Mouse (Mus musculus): Measurements from ENCODE around the gene Pcsk1n. TPM values are rescaled to one million over a fixed set of nuclear protein-coding genes. Genes with fewer than 3 reads are reported as not detected.
"Not testable (repeated sequence)": the region's sequence is repeated elsewhere in the genome, so short reads cannot be mapped to it uniquely, and the experiment has no call there.

The Pcsk1n gene
- 4.3 and 6.0 TPM in 2 replicates for polyA plus RNA-seq (2012; rRNA removed)

- no peak for DNase-seq (ENCODE audit: low read depth, low spot score)
- 19% methylated on average over 40 of the region's 40 CpGs for WGBS
These were observed at the start of gene Pcsk1n for GRCm38 (mm10) chrX:7919601-7920383. TSS of gene Pcsk1n (plus strand) at chrX:7919822.

GRCm38 (mm10) chrX:7869826-7870225, 49.8 kb upstream of the Pcsk1n start:
- 59% methylated on average over 3 of the region's 3 CpGs for WGBS
- DNase-seq (ENCODE audit: low read depth, low spot score): no peak

DNA sequence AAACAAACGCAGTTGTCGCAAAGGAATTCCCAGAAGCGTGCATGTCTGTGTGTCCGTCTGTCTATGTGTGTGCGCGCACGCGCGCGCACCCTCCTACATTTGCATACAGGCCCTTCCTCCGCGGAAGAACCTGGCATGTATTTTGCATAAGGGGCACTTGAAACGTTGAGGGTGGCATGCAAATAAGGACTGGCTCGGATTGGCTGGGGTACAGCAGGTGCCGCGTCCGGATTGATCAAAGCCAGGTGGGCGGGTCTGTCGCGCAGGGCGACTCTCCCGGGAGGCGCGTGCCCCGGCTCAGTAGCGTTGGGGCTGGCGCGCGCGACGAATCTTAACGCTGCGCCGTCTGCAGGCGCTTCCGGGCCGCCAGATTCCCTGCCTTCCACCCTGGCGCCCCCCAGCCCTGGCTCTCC, 41.6 kb upstream of the Pcsk1n start, which contains the start of gene Pim2:
Gene Pim2 (plus strand): TSS at position 256 of the 413 bp plus-strand sequence.
- DNase-seq (ENCODE audit: low read depth, low spot score): peak; percentile 40

GRCm38 (mm10) chrX:7878495-7878894, 41.1 kb upstream of the Pcsk1n start:
- DNase-seq (ENCODE audit: low read depth, low spot score): no peak
- 22% methylated on average over 21 of the region's 21 CpGs for WGBS

More for the DNA sequence above, 41.6 kb upstream of the Pcsk1n start, which contains the start of gene Pim2:
- WGBS: 14% methylated on average over 38 of the region's 38 CpGs

DNA sequence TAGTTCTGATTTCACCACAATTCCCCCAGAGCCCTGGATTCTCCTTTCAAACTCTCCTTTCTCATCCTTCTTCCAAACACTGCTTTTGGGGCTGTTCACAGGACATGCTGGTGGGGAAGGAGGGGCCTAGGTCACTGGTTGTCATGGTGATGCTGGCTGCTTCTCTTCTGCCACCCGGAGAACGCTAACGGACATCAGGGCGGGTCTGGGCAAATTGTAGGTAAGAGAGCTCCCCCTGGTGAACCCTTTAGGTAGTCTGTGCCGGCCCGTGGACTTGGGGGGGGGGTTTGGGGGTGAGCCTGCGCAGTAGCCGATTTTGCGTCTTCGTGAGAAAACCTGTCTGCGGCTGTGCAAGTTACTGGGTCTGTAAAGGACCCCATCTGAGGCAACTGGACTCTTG, 39.8 kb upstream of the Pcsk1n start:
- WGBS: 16% methylated on average over 11 of the region's 11 CpGs
- DNase-seq (ENCODE audit: low read depth, low spot score): no peak

GRCm38 (mm10) chrX:7883841-7884567, 35.6 kb upstream of the Pcsk1n start, which contains the start of gene Slc35a2:
TSS of gene Slc35a2 (plus strand) at chrX:7884028.
- WGBS: 15% methylated on average over 43 of the region's 49 CpGs
- peak; percentile 80 for DNase-seq (ENCODE audit: low read depth, low spot score)

- no peak for DNase-seq (ENCODE audit: low read depth, low spot score)
- 30% methylated on average over 13 of the region's 13 CpGs for WGBS
These were observed 21.4 kb upstream of the Pcsk1n start for GRCm38 (mm10) chrX:7898211-7898610.

- peak; percentile 67 for DNase-seq (ENCODE audit: low read depth, low spot score)
- WGBS: 15% methylated on average over 62 of the region's 62 CpGs
These were observed 20.4 kb upstream of the Pcsk1n start, which contains the start of the genes Pqbp1 and Timm17b for GRCm38 (mm10) chrX:7898880-7899874. TSS of gene Pqbp1 (minus strand) at chrX:7899269. TSS of gene Timm17b (plus strand) at chrX:7899357.

DNA sequence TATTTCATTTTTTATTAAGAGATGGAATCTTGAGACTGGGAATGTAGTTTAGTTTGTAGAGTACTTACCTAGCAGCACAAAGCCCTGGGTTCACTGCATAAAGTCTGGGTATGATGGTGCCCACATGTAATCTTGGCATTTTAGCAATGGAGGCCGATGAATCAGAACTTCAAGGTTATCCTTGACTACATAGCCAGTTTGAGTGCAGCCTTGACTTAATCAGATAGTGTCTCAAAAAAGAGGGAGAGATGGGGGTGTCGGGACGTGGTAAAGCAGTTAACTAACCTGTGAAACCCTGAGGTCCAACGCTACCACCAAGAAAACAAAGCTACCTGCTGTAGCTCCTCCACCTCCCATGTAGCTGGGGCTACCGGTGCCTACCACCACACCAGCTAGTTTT, 15.2 kb upstream of the Pcsk1n start:
- no peak for DNase-seq (ENCODE audit: low read depth, low spot score)

GRCm38 (mm10) chrX:7907735-7908134, 11.9 kb upstream of the Pcsk1n start, which contains the start of gene Gm10491:
TSS of gene Gm10491 (minus strand) at chrX:7907835.
- WGBS: 90% methylated on average over 5 of the region's 5 CpGs
- no peak for DNase-seq (ENCODE audit: low read depth, low spot score)

More for the DNA sequence above, 15.2 kb upstream of the Pcsk1n start:
- 91% methylated on average over 5 of the region's 5 CpGs for WGBS

DNA sequence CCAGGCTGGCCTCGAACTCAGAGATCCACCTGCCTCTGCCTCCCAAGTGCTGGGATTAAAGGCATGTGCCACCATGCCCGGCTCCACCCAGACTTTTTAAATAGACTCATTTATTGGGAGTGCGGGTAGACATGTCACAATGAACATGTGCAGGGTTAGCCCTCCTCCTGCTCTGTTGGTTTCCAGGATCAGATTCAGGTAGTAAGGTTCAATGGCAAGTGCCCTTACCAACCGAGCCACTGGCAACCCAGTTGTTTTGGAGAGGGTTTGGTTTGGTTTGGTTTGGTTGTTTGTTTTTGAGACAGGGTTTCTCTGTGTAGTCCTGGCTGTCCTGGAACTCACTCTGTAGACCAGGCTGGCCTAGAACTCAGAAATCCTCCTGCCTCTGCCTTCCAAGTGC, 10.4 kb upstream of the Pcsk1n start, which contains the start of gene Gm10490:
Gene Gm10490 (plus strand): TSS at position 301 of the 400 bp plus-strand sequence.
- DNase-seq (ENCODE audit: low read depth, low spot score): not testable (repeated sequence)
- WGBS: 88% methylated on average over 4 of the region's 4 CpGs

DNA sequence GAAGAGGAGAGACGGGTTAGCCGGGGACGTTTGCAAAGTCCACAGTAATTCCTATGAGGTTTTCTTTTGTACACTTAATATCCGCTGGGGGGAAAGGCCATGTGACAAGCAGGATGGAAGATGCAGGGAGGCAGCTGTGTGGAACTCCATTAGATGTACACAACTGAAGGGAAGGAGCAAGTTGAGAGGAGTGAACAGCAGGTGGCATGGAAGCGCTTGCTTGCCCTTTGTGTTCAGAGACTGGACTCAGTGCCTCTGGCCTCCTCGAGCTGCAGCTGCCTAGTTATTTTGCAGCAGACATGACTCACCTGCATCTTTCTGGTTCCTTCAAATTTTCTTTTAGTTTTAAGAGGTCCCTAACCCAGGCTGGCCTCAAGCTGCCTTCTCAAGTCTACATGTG, 9.1 kb upstream of the Pcsk1n start:
- 56% methylated on average over 6 of the region's 6 CpGs for WGBS

DNA sequence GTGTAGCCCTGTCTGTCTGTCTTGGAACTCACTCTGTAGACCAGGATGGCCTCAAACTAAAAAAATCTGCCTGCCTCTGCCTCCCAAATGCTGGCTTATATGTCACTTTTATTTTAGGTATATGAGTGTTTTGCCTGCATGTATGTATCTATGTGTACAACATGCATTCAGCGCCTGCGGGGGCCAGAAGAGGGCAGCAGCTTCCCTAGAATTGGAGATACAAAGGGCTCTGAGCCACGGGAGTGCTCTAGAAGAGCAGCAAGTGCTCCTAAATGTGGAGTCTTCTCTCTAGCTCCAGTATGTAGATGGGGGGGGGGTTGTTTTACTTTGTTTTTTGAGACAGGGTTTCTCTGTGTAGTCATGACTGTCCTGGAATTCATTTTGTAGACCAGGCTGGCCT, 4.0 kb upstream of the Pcsk1n start:
- not testable (repeated sequence) for DNase-seq (ENCODE audit: low read depth, low spot score)
- WGBS: 22% methylated on average over 3 of the region's 3 CpGs

More for the DNA sequence above, 9.1 kb upstream of the Pcsk1n start:
- no peak for DNase-seq (ENCODE audit: low read depth, low spot score)

- 72% methylated on average over 6 of the region's 6 CpGs for WGBS
- not testable (repeated sequence) for DNase-seq (ENCODE audit: low read depth, low spot score)
These were observed 1.7 kb upstream of the Pcsk1n start for GRCm38 (mm10) chrX:7917960-7918359.

DNA sequence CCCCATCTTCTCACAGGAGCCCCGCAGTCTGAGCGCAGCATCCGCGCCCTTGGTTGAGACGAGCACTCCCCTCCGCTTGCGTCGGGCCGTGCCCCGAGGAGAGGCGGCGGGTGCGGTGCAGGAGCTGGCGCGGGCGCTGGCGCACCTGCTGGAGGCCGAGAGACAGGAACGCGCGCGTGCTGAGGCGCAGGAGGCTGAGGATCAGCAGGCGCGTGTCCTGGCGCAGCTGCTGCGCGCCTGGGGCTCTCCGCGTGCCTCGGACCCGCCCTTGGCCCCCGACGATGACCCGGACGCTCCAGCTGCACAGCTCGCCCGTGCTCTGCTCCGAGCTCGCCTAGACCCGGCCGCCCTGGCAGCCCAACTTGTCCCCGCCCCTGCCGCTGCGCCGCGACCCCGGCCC, 2.4 kb downstream of the Pcsk1n start:
- 23% methylated on average over 48 of the region's 48 CpGs for WGBS
- no peak for DNase-seq (ENCODE audit: low read depth, low spot score)

DNA sequence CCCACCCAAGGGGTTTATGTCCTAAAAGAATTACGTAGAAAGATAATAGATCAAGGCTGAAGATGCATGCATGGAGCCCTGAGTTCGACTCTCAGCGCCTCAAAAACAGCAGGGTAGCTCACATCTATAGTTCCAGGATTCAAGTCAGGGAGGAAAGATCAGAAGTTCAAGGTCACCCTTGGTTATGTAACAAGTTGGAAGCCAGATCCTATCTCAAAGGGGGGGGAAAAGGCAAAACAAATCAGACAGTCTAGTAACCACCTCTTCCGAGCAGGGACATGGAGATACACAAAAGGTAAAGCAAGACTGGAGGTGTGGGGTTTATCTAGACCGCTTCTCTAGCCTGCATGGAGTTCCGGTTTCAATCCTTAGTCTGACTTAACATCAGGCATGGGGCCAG, 6.6 kb downstream of the Pcsk1n start:
- WGBS: 82% methylated on average over 6 of the region's 6 CpGs
- no peak for DNase-seq (ENCODE audit: low read depth, low spot score)

DNA sequence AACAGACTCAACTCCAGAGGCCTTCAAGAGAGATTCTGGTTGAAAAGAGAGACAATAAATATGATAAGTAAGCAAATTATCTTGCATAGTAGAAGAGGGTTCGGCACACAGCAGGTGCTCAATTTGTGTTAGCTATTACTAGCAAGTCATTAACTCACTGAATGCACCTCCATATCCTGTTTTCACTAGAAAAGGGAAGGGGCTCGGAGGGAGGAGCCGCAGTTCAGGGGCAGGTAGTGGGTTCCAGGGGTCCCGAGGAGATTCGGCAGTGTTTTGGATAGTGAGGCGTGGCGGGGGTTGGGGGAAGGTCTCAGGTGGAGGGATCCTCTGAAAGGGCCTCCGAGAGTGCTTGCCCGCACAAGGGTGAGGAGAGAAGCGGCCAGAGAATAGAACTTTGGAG, 7.5 kb downstream of the Pcsk1n start:
- 33% methylated on average over 10 of the region's 10 CpGs for WGBS
- DNase-seq (ENCODE audit: low read depth, low spot score): no peak

GRCm38 (mm10) chrX:7928270-7928790, 8.7 kb downstream of the Pcsk1n start, which contains the start of gene Eras:
TSS of gene Eras (minus strand) at chrX:7928607.
- 35% methylated on average over 16 of the region's 19 CpGs for WGBS
- no peak for DNase-seq (ENCODE audit: low read depth, low spot score)

- 56% methylated on average over 11 of the region's 11 CpGs for WGBS
- no peak for DNase-seq (ENCODE audit: low read depth, low spot score)
These were observed 17.3 kb downstream of the Pcsk1n start for GRCm38 (mm10) chrX:7936874-7937273.
